23 mouse cellular contexts compared by ENCODE assay signal in the genomic region with DNA sequence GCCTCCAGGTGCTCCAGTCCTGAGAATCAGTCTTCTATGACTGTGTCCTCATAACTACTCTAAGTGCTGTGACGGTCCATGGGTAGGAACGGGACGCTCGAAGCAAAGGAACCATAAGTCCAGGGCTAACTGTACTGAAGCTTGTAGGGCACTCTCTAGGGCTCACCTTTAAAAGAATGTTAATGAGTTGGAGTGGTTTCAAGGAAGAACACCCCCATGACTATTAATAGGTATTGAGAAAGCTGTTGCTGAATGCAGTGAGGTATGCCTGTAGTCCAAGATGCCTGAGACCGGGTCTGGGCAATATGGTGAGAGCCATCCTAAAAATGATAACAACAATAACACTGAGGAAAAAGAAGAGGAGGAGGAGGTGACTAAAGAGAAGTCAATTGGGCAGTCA.
DNase-seq lines count a peak whose midpoint lies in the region; ATAC-seq and TF ChIP-seq lines count a peak whose summit lies in the region.
"Had no signal": no experiment of that assay in that cellular context is flagged by ENCODE, and none has a peak within 500 bp of the region (broad histone marks: within the 10 kb centered on the region; RNA-seq: fewer than 3 reads in every experiment).

No protein-coding gene starts in this region.

- no peak overlapping the region for H3K4me3 ChIP-seq in heart, embryonic 10.5 days
- no peak overlapping the region for H3K4me3 ChIP-seq in kidney, adult 2 months (ENCODE audit: insufficient read depth, low read depth, low read length)
- no peak overlapping the region for H3K4me3 ChIP-seq in heart, embryonic 15.5 days
- H3K4me3 ChIP-seq: embryonic facial prominence, embryonic 13.5 days; forebrain, embryonic 12.5 days; gastrocnemius, adult 2 months; hindbrain, embryonic 12.5 days had no signal

- intact Hi-C loops in heart, postnatal 14 days (cut with DNase I) = no loop called here
- intact Hi-C loops in heart, postnatal 10 days (cut with DNase I) = no loop called here

- no peaks in the 10 kb centered on the region for H3K27me3 ChIP-seq in heart, embryonic 10.5 days (ENCODE audit: insufficient read depth, poor library complexity, severe bottlenecking)
- H3K27me3 ChIP-seq in kidney, adult 2 months (replicated peaks; ENCODE audit: control insufficient read depth, insufficient read depth, low read length) = no peaks in the 10 kb centered on the region
- no peaks in the 10 kb centered on the region for H3K27me3 ChIP-seq in heart, embryonic 15.5 days
- H3K27me3 ChIP-seq: CH12.LX; embryonic facial prominence, embryonic 13.5 days; forebrain, embryonic 12.5 days; hindbrain, embryonic 12.5 days; Patski had no signal

- H3K36me3 ChIP-seq in heart, embryonic 10.5 days = 0 out of 2 replicates have a peak, but pooled peaks cover 3% of the 10 kb centered on the region
- H3K36me3 ChIP-seq in kidney, adult 2 months (ENCODE audit: control insufficient read depth, insufficient read depth, low read length) = no peaks in the 10 kb centered on the region
- no peaks in the 10 kb centered on the region for H3K36me3 ChIP-seq in heart, embryonic 15.5 days
- H3K36me3 ChIP-seq: embryonic facial prominence, embryonic 13.5 days; forebrain, embryonic 12.5 days; hindbrain, embryonic 12.5 days had no signal

- H3K9me3 ChIP-seq in heart, embryonic 10.5 days = peaks cover 6% of the 10 kb centered on the region; the same call in 1 of the 2 replicates
- H3K9me3 ChIP-seq in heart, embryonic 15.5 days (replicated peaks) = peaks cover 8% of the 10 kb centered on the region; the same call in 1 of the 2 replicates
- H3K9me3 ChIP-seq: embryonic facial prominence, embryonic 13.5 days; hindbrain, embryonic 12.5 days had no signal

- no peak for TF ChIP-seq POLR2A in kidney, adult 2 months (IDR thresholded peaks at IDR 0.05; ENCODE audit: low read depth, low read length)

- peaks cover 32% of the 10 kb centered on the region for H3K4me1 ChIP-seq in heart, embryonic 10.5 days
- peaks cover 15% of the 10 kb centered on the region; the same call in 1 of the 2 replicates for H3K4me1 ChIP-seq in kidney, adult 2 months (ENCODE audit: control insufficient read depth, insufficient read depth, low read length)
- peaks cover 37% of the 10 kb centered on the region for H3K4me1 ChIP-seq in heart, embryonic 15.5 days (replicated peaks)
- H3K4me1 ChIP-seq: forebrain, embryonic 12.5 days; hindbrain, embryonic 12.5 days had no signal

- DNase-seq in heart, embryonic 10.5 days (ENCODE audit: low spot score) = no peak
- no peak for DNase-seq in heart, postnatal 14 days
- no peak for DNase-seq in kidney, adult 2 months
- no peak for DNase-seq in kidney, postnatal 36 days
- DNase-seq in heart, postnatal 10 days = peak; percentile 33 to 36
- no peak for DNase-seq in left cerebral cortex, adult 9 months (ENCODE audit: low spot score in 2 of 2)
- DNase-seq: adrenal gland, postnatal 14 days; cerebellum, adult 11-12 months; cerebellum, adult 9-10 months; cerebellum, postnatal 25 days; gastrocnemius, adult 2 months; gastrocnemius, postnatal 25 days had no signal

- 47% methylated on average over 5 of the region's 5 CpGs for WGBS in heart, embryonic 10.5 days
- WGBS in kidney, adult 2 months = 54% methylated on average over 5 of the region's 5 CpGs
- WGBS in heart, embryonic 15.5 days = 47% methylated on average over 5 of the region's 5 CpGs

- no peak for TF ChIP-seq CTCF in kidney, adult 2 months (conservative IDR thresholded peaks at IDR 0.05; ENCODE audit: insufficient read depth, insufficient read length, low read depth, low read length)

- no peak overlapping the region for H3K9ac ChIP-seq in heart, embryonic 15.5 days
- H3K9ac ChIP-seq: embryonic facial prominence, embryonic 13.5 days; forebrain, embryonic 12.5 days; hindbrain, embryonic 12.5 days had no signal

- H3K27ac ChIP-seq in heart, embryonic 10.5 days = peak overlapping the region; percentile 64; the same call in 1 of the 2 replicates
- peak overlapping the region; percentile 83 for H3K27ac ChIP-seq in kidney, adult 2 months (ENCODE audit: insufficient read depth, low read depth, low read length)
- peak overlapping the region; percentile 76 for H3K27ac ChIP-seq in heart, embryonic 15.5 days
- H3K27ac ChIP-seq: embryonic facial prominence, embryonic 13.5 days; forebrain, embryonic 12.5 days; gastrocnemius, adult 2 months; hindbrain, embryonic 12.5 days had no signal

- ATAC-seq in heart, embryonic 15.5 days (replicated peaks; ENCODE audit: insufficient number of reproducible peaks, insufficient read depth, low FRiP score, low read depth) = peak; percentile 68; the same call in 1 of the 2 replicates
- ATAC-seq: activated CD4-positive, CD25-positive, alpha-beta regulatory T cell, adult 4 months; forebrain, embryonic 16.5 days; hindbrain, embryonic 16.5 days; inflammation-experienced regulatory T-cells, adult 6 months; intestine, postnatal 0 days had no signal

- peak overlapping the region; percentile 38 for H3K4me2 ChIP-seq in heart, embryonic 15.5 days
- H3K4me2 ChIP-seq: embryonic facial prominence, embryonic 13.5 days; forebrain, embryonic 12.5 days; hindbrain, embryonic 12.5 days had no signal

Comparison
In these comparisons a context has a peak if more than half of its experiments do, and no peak if none do; other contexts are left out.
1. DNase-seq: peak in heart, postnatal 10 days (2 of 2); none in heart, embryonic 10.5 days (single experiment), heart, postnatal 14 days (0 of 2), kidney, adult 2 months (single experiment), kidney, postnatal 36 days (0 of 2) and left cerebral cortex, adult 9 months (0 of 2).
2. Peak in every context shown above with its lines, with median percentiles within 50 percentile points of each other: H3K27ac ChIP-seq.